Mouse (Mus musculus): ENCODE measurements around the gene Ifi47. TPM values are rescaled to one million over a fixed set of nuclear protein-coding genes. Genes with fewer than 3 reads are reported as not detected.
"Not testable (repeated sequence)": the region's sequence is repeated elsewhere in the genome, so short reads cannot be mapped to it uniquely, and the experiment has no call there.

The Ifi47 gene
- total RNA-seq (2021), result 1 to 10 TPM in 1 of 2 experiments, under 1 TPM in 1; 0.93 to 1.5 TPM
- long read RNA-seq, experiment 1, partial matches to known transcripts, result 0 of 1 reads
- long read RNA-seq, experiment 1, other reads (novel, unspliced or antisense), result 1 of 1 reads
- long read RNA-seq, experiment 2, result 0 reads

DNA sequence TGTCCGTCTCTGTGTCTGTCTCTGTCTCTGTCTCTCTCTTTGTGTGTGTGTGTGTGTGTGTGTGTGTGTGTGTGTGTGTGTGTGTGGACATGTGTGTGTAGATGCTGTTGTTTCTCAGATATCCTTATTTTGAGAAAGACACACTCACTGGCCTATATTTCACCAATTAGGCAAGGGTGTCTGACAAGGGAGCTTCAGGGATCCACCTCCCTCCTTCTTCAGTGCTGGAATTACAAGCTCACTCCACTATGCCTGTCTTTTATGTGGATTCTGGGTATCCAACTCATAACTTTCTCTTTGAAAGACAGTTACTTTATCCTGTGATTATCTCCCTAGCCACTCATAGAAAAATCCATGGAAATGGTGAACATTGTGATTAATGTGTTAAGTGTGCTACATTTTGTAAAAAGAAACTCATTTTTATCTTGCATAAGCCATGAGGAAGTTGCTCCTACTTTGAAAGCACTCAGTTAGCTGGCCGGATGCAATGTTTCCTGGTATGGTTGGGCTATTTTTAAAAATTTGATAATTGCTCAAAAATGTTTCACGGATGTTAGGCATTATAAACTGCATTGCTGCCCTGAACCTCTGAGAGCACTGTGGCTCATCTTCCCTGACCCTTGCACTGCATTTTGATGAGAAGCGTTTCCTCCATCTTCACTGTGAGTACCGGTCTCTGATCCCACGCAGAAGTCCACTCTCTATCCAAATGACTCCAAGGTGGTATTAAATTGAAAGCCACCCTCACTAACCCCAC is at the start of gene Ifi47:
TSS of gene Ifi47 (plus strand) at position 587 of the 757 bp plus-strand sequence.
- intact Hi-C loops (cut with DNase I; ENCODE audit: low total_unique reads); DNase-seq: not testable (repeated sequence)

GRCm38 (mm10) chr11:49050064-49050463 is 26.3 kb upstream of the Ifi47 start:
- DNase-seq; intact Hi-C loops (cut with DNase I; ENCODE audit: low total_unique reads): not testable (repeated sequence)

- DNase-seq; intact Hi-C loops (cut with DNase I; ENCODE audit: low total_unique reads): not testable (repeated sequence)
These were observed 25.1 kb upstream of the Ifi47 start, which contains the start of gene 9930111J21Rik2 for GRCm38 (mm10) chr11:49051093-49051891. TSS of gene 9930111J21Rik2 (minus strand) at chr11:49051242.

DNA sequence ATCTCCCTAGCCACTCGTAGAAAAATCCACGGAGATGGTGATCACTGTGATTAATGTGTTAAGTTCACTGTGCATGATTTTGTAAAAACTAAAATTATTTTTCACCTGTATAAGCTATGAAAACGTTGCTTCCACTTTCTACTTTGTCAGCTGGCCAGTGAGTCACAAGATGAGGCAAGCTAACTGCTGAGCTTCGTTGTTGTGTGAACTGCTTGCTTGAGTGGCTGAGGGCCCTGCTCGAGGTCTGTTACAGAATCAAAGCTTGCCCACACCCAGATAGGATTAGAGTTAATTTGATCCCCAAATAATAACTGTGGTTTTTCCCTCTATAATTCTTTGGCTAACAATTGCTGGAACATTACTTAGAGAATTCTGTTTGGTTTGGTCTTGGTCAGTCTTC is 24.5 kb upstream of the Ifi47 start:
- DNase-seq; intact Hi-C loops (cut with DNase I; ENCODE audit: low total_unique reads): not testable (repeated sequence)

DNA sequence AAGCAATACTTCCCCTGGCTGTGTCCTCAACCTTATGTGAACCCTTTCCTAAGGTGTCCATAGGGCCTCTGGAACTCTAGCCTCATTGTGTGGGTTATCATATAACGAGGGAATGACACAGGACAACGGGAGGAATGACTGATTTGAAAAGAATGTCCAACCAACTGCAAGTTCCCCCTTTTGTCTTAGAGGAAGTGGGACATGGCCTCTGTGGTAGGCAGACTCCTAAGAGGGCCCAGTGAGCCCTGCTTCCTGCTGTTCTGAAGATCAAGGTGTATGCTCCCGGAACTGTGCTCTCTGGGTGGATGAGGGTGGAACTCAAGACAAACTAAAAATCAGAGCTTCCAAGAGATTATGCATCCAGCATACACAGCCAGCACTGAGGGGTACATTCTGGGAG is 16.3 kb upstream of the Ifi47 start:
- DNase-seq; intact Hi-C loops (cut with DNase I; ENCODE audit: low total_unique reads): not testable (repeated sequence)

DNA sequence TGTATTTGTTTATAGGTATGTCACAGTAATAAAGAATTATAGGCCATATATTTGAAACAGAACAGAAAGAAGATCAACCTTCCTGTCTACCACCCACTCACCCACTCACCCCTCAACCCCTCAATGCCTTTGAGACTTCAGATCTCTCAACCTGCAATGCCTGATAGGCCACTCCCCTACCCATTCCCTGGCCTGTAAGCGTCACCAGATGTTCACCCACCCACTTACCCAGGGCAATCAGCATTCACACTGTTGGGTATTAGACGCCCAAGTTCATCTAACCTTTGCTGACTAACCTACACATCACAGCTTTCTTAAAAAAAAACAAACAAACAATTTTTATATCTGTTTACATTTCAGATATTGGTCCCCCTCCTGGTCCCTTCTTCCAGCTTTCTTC is 14.5 kb upstream of the Ifi47 start:
- intact Hi-C loops (cut with DNase I; ENCODE audit: low total_unique reads); DNase-seq: not testable (repeated sequence)

DNA sequence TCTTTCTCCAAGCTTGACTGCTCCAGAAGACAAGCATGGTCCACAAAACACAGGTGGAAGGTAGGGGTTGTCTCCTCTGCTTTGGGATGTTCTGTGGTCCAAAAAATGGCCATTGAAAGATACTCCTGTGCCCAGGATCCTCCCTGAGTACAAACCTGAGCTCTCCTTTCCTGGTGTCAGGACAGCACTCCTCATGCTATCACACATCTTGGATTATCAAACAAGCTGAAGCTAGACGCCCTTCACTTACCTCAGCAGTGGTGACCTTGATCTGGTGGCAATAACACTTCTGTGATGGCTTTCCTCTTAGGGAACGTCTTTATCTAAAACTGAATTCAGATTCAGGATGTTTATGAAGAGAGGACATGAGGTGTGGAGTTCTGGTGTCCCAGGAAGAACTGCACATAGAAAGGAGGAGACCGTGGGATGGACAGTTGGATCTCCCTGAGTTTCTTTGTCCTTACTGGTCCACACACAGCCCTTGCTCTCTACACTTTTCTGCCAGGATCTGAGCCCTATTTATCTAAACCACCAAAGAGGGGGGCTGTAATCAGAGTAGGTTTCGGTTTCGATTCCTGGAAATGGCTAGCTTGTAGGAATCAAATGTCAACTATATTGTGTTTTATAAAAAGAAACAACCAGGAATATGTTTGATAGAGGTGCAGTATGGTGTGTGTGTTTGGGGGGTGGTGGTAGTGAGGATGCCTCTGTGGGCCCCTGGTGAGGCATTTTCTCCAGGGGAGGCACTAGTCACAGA is 12.5 kb upstream of the Ifi47 start, which contains the start of gene Tgtp2:
TSS of gene Tgtp2 (minus strand) at position 494 of the 757 bp plus-strand sequence.
- DNase-seq; intact Hi-C loops (cut with DNase I; ENCODE audit: low total_unique reads): not testable (repeated sequence)

DNA sequence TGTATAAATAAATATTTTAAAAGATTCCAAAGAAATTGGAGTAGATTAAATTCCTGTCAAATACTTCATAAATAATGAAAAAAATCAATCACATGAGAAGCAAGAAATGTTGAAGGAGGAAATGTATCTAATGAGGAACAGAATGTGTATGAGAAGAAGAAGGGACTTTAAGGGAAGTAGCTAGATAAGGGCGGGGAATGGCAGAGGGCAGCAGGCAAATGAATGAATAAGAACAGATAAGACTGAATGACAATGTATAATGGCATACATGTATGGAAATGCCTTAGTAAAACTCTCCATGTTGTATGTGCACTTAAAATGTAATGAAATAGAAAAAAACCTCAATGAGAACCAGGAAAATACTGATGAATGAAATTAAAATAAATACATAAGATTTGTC is 8.0 kb upstream of the Ifi47 start:
- DNase-seq, result no peak
- intact Hi-C loops (cut with DNase I; ENCODE audit: low total_unique reads), result no loop called here

DNA sequence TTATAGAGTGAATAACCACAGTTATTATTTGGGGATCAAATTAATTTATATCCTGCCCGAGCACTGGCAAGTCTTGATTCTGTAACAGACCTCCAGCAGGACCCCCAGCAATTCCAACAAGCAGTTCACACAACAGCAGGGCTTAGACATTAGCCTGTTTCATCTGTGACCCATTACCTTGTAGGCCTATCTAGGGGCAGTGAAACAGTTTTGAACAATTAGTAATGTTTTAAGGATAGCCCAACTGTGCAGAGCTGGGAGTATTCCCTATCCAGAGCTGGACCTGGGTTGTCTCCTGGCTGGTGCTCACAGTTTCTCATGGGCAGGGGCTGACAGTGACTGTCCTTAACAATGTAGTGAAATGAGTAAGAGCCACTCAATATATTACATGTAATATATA is 625 bp downstream of the Ifi47 start:
- intact Hi-C loops (cut with DNase I; ENCODE audit: low total_unique reads), result no loop called here
- no peak for DNase-seq

DNA sequence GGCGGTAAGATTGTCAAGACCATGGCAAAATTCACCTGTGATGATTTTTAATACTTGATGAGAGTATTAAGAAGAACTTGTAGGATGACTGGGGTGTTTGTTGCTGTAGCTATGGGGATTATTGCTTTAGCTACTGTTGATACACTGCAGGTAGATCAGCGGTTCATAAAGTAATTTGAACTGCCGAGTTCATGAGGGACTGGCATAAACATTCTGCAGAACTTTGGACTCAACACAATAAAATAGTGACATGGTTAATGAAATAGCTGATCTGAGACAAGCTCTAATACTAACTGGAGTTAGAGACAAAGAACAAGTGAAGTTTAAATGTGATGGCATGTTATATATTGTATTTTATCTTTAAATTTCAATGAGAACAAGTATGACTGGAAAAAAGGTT is 2.3 kb downstream of the Ifi47 start:
- no peak for DNase-seq
- intact Hi-C loops (cut with DNase I; ENCODE audit: low total_unique reads), result no loop called here

GRCm38 (mm10) chr11:49080636-49081035 is 4.2 kb downstream of the Ifi47 start:
- intact Hi-C loops (cut with DNase I; ENCODE audit: low total_unique reads), result no loop called here
- DNase-seq, result no peak

DNA sequence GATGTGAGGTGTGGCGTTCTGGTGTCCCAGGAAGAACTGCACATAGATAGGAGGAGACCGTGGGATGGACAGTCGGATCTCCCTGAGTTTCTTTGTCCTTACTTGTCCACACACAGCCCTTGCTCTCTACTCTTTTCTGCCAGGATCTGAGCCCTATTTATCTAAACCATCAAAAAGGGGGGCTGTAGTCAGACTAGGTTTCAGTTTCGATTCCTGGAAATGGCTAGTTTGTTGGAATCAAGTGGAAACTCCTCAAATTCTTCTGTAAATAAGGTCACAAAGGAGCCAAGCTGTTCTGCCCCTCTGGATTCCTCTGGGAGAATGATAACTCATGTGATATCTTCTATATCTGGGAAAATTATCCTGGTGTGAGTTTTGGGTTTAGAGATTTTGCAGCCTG is 5.0 kb downstream of the Ifi47 start:
- DNase-seq, result no peak
- intact Hi-C loops (cut with DNase I; ENCODE audit: low total_unique reads), result no loop called here

GRCm38 (mm10) chr11:49081886-49082285 is 5.5 kb downstream of the Ifi47 start:
- DNase-seq, result no peak
- intact Hi-C loops (cut with DNase I; ENCODE audit: low total_unique reads), result no loop called here

- DNase-seq, result no peak
- intact Hi-C loops (cut with DNase I; ENCODE audit: low total_unique reads), result no loop called here
These were observed 6.8 kb downstream of the Ifi47 start for GRCm38 (mm10) chr11:49083146-49083545.

DNA sequence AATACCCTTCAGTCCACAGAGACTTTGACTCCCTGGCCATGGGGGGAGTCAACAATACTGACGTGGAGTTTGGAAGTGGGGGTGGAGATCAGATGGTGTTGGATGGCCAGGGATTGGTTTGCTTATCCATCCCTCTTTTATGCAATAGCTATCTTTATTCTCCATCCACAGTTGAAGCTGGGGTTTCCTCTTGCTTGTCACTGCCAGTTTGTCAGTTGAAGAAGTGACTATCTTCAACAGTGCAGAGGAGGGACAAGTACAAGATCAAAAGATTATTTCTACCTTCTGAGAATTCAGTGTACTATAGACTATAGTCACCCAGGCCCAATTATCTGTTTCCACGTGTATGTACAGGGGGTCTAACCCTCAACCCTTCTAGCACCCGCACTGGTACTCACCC is 7.4 kb downstream of the Ifi47 start:
- intact Hi-C loops (cut with DNase I; ENCODE audit: low total_unique reads), result no loop called here
- DNase-seq, result no peak

GRCm38 (mm10) chr11:49084385-49084784 is 8.0 kb downstream of the Ifi47 start:
- intact Hi-C loops (cut with DNase I; ENCODE audit: low total_unique reads), result no loop called here
- no peak for DNase-seq

DNA sequence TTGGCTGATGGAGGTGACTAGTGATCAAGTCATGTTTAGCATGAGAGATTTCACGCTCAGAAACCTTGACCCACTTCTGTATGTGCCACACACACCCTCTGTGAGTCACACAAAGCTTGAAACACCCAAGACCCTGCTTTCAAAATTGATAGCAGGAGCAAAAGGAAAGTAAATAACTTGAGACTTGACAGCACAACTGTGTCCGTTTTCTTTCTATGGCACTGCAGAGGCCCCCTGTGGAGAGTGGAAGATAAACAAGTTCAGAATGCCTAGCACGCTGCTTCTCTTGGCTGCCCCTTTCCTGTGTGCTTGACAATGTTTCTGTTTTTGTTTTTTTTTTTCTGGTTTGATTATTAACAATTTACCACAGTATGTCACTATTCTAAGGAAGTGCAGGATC is 8.5 kb downstream of the Ifi47 start:
- DNase-seq, result no peak
- intact Hi-C loops (cut with DNase I; ENCODE audit: low total_unique reads), result no loop called here

DNA sequence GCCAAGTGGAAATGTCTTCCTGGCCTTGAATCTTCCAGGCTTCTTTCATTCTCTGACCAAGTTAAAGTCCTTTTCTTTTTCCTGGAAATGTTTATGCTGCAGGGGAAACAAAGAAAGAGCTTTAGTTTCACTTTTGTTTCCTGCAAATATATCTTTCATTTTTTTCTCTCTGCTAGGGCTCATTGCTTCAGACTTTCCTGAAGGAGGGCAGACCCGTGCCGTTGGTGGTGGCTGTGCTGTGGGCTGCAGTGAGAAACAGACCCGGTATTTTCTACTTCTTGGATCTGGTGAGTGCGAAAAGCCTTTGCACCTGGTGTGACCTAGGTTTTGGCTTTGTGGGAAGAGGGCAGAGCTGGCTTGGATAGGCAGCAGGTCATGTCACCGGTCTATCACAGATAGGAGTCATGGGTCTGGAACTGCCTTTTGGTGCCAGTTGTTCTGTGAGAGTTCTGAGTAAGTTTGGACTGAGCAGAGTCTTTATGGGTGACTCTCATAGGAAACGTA is 10.5 kb downstream of the Ifi47 start:
- intact Hi-C loops (cut with DNase I; ENCODE audit: low total_unique reads), result no loop called here

GRCm38 (mm10) chr11:49087830-49088616 is 11.6 kb downstream of the Ifi47 start:
- intact Hi-C loops (cut with DNase I; ENCODE audit: low total_unique reads), result no loop called here
- DNase-seq, result no peak

More for the DNA sequence above, 10.5 kb downstream of the Ifi47 start:
- no peak for DNase-seq
